14 mouse cellular contexts compared by ENCODE assay signal in the genomic region with DNA sequence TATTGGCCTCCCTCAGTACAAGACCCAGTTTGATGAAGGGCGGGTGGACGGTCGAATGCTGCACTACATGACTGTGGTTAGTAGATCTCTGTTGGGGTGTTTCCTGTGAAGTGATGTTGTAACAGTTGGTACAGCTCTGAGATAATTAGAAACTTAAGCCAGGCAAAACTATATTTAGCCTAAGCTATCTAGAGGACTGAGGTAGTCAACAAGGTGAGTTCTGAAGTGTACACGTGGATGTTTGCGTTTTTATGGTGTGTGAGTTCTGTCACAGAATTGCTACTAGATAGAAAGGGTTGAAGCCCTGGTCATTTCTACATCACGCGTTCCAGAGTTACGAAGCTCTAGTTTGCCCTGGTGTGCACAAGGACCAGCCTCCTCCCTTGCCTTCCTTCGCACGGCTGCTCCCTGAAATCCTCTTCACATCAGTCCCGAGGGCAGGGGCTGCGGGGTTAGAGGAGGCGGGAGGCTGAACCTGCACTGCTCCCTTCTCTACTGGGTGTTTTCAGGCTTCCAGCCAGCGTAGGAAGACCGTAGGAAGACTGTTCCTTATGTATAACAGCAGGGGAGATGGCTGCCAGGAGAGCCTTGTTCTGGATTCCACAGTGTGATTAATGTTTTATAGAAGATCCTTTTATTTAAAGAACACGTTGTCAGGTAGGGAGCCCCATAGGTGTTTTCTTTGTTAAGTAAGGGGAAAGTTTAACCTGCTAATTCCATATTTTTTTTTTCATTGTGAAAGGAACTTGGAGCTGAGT. TPM values are rescaled to one million over a fixed set of nuclear protein-coding genes. Genes with fewer than 3 reads are reported as not detected.
A peak's percentile ranks its signal among the peaks of the same experiment; 100 is the strongest.
DNase-seq lines count a peak whose midpoint lies in the region; ATAC-seq and TF ChIP-seq lines count a peak whose summit lies in the region.
"Had no signal": no experiment of that assay in that cellular context is flagged by ENCODE, and none has a peak within 500 bp of the region (broad histone marks: within the 10 kb centered on the region; RNA-seq: fewer than 3 reads in every experiment).

No protein-coding gene starts in this region.

- intact Hi-C loops in heart, adult 2 months (cut with DNase I), result loop anchor here (5.0 kb wide), 1 partner anchor 35 kb away; no protein-coding TSS in a partner anchor
- intact Hi-C loops in heart, postnatal 25 days (cut with DNase I), result no loop called here

- H3K27ac ChIP-seq in heart, adult 2 months, result peak overlapping the region; percentile 87
- H3K27ac ChIP-seq in midbrain, embryonic 16.5 days (ENCODE audit: low read length), result no peak overlapping the region
- no peak overlapping the region for H3K27ac ChIP-seq in embryonic facial prominence, embryonic 10.5 days (replicated peaks)
- H3K27ac ChIP-seq: intestine, embryonic 15.5 days; macrophage; midbrain, embryonic 12.5 days had no signal

- TF ChIP-seq POLR2A in heart, adult 2 months (IDR thresholded peaks at IDR 0.05; ENCODE audit: insufficient read depth, low read depth, low read length), result 0 out of 2 replicates have a peak, but pooled peaks have one; percentile 21

- H3K9me3 ChIP-seq in midbrain, embryonic 16.5 days (replicated peaks; ENCODE audit: control insufficient read depth, low read length, poor library complexity, severe bottlenecking), result no peaks in the 10 kb centered on the region
- H3K9me3 ChIP-seq in embryonic facial prominence, embryonic 10.5 days, result no peaks in the 10 kb centered on the region
- H3K9me3 ChIP-seq: intestine, embryonic 15.5 days; midbrain, embryonic 12.5 days had no signal

- peaks cover 2% of the 10 kb centered on the region for H3K4me1 ChIP-seq in heart, adult 2 months (ENCODE audit: control insufficient read depth, insufficient read depth, low read length)
- H3K4me1 ChIP-seq in midbrain, embryonic 16.5 days (ENCODE audit: control insufficient read depth, insufficient read depth, low read length), result no peaks in the 10 kb centered on the region
- no peaks in the 10 kb centered on the region for H3K4me1 ChIP-seq in embryonic facial prominence, embryonic 10.5 days
- H3K4me1 ChIP-seq: intestine, embryonic 15.5 days; midbrain, embryonic 12.5 days had no signal

- H3K4me2 ChIP-seq in midbrain, embryonic 16.5 days (ENCODE audit: low read length), result no peak overlapping the region
- H3K4me2 ChIP-seq: intestine, embryonic 15.5 days; midbrain, embryonic 12.5 days had no signal

- H3K4me3 ChIP-seq in heart, adult 2 months, result no peak overlapping the region
- no peak overlapping the region for H3K4me3 ChIP-seq in midbrain, embryonic 16.5 days (ENCODE audit: low read depth, low read length)
- H3K4me3 ChIP-seq in embryonic facial prominence, embryonic 10.5 days, result no peak overlapping the region
- H3K4me3 ChIP-seq: intestine, embryonic 15.5 days; midbrain, embryonic 12.5 days had no signal

- WGBS in heart, adult 2 months, result 63% methylated on average over 16 of the region's 16 CpGs
- 88% methylated on average over 16 of the region's 16 CpGs for WGBS in midbrain, embryonic 16.5 days
- 88% methylated on average over 16 of the region's 16 CpGs for WGBS in embryonic facial prominence, embryonic 10.5 days

- peak; percentile 35 for DNase-seq in adrenal gland, postnatal 14 days
- DNase-seq in adrenal gland, adult (ENCODE audit: inconsistent age in 2 of 2, low spot score in 1 of 2), result no peak
- peak; percentile 41 to 45 for DNase-seq in heart, adult 2 months
- DNase-seq in heart, postnatal 25 days (ENCODE audit: low spot score), result no peak
- DNase-seq in urinary bladder, postnatal 14 days (ENCODE audit: low spot score), result peak; percentile 37
- no peak for DNase-seq in urinary bladder, postnatal 25 days (ENCODE audit: low spot score)
- no peak for DNase-seq in embryonic facial prominence, embryonic 10.5 days (ENCODE audit: low spot score)
- DNase-seq: cerebellum, adult 11-12 months; lung, adult 18-20 months had no signal

- H3K79me2 ChIP-seq in heart, adult 2 months (replicated peaks; ENCODE audit: control insufficient read depth, insufficient read depth, low read length), result no peaks in the 10 kb centered on the region

- no peaks in the 10 kb centered on the region for H3K27me3 ChIP-seq in heart, adult 2 months (ENCODE audit: control insufficient read depth, insufficient read depth, low read length)
- no peaks in the 10 kb centered on the region for H3K27me3 ChIP-seq in midbrain, embryonic 16.5 days (ENCODE audit: control insufficient read depth, insufficient read depth, low read depth, low read length)
- no peaks in the 10 kb centered on the region for H3K27me3 ChIP-seq in embryonic facial prominence, embryonic 10.5 days (replicated peaks; ENCODE audit: low read depth, poor library complexity, severe bottlenecking)
- H3K27me3 ChIP-seq: intestine, embryonic 15.5 days; midbrain, embryonic 12.5 days had no signal

- H3K36me3 ChIP-seq in heart, adult 2 months (ENCODE audit: control insufficient read depth, insufficient read depth, low read length), result no peaks in the 10 kb centered on the region; the same call in none of the 2 replicates
- no peaks in the 10 kb centered on the region; the same call in 1 of the 2 replicates for H3K36me3 ChIP-seq in midbrain, embryonic 16.5 days (ENCODE audit: control insufficient read depth, insufficient read depth, low read length)
- H3K36me3 ChIP-seq in embryonic facial prominence, embryonic 10.5 days (replicated peaks), result peaks cover 57% of the 10 kb centered on the region
- H3K36me3 ChIP-seq: midbrain, embryonic 12.5 days had no signal

- no peak for TF ChIP-seq EP300 in heart, adult 2 months (IDR thresholded peaks at IDR 0.05; ENCODE audit: insufficient read depth, low read depth, low read length)

- peak overlapping the region; percentile 50; the same call in 1 of the 2 replicates for H3K9ac ChIP-seq in heart, adult 2 months (ENCODE audit: low read depth, low read length)
- no peak overlapping the region for H3K9ac ChIP-seq in midbrain, embryonic 16.5 days (ENCODE audit: low read depth, low read length)
- H3K9ac ChIP-seq: intestine, embryonic 15.5 days; midbrain, embryonic 12.5 days had no signal

- TF ChIP-seq CTCF in heart, adult 2 months (IDR thresholded peaks at IDR 0.05), result no peak

- no peak for ATAC-seq in midbrain, embryonic 16.5 days
- ATAC-seq: forebrain, embryonic 14.5 days; intestine, embryonic 15.5 days had no signal

RNA-seq across cellular contexts. Expression of a gene that starts 9.8 kb away (rescaled TPM):
- 1.1 and 1.9 TPM in 2 replicates for total RNA-seq in adrenal gland, postnatal 14 days (2021)
- under 1 TPM; 0.86 to 0.96 TPM for total RNA-seq in heart, adult 2 months (2021)
- 0.12 and 0.56 TPM in 2 replicates for polyA plus RNA-seq in heart, adult 2 months (2012; rRNA removed)
- 1 to 10 TPM in 1 of 2 experiments, under 1 TPM in 1; 0.56 to 1.1 TPM for total RNA-seq in heart, postnatal 25 days (2021)
- polyA plus RNA-seq in midbrain, embryonic 16.5 days (2015; fragmentation: Nextera tagmentation; extraction: Ambion mirVana), result 0.66 and 0.89 TPM in 2 replicates
- 1.0 and 1.2 TPM in 2 replicates for polyA plus RNA-seq in embryonic facial prominence, embryonic 10.5 days (2016; fragmentation: Nextera tagmentation; extraction: Ambion mirVana)

RNA-seq across cellular contexts. Expression of a gene that starts 20.0 kb away (rescaled TPM):
- 143 and 152 TPM in 2 replicates for total RNA-seq in adrenal gland, postnatal 14 days (2021)
- 100 to 1,000 TPM; 168 to 170 TPM for total RNA-seq in heart, adult 2 months (2021)
- 28.7 and 38.2 TPM in 2 replicates for polyA plus RNA-seq in heart, adult 2 months (2012; rRNA removed)
- total RNA-seq in heart, postnatal 25 days (2021), result 100 to 1,000 TPM; 182 to 211 TPM
- polyA plus RNA-seq in midbrain, embryonic 16.5 days (2015; fragmentation: Nextera tagmentation; extraction: Ambion mirVana), result 66.1 and 67.6 TPM in 2 replicates
- polyA plus RNA-seq in embryonic facial prominence, embryonic 10.5 days (2016; fragmentation: Nextera tagmentation; extraction: Ambion mirVana), result 109 and 122 TPM in 2 replicates

Comparison
In these comparisons a context has a peak if more than half of its experiments do, and no peak if none do; other contexts are left out.
1. DNase-seq: peak in adrenal gland, postnatal 14 days (single experiment), heart, adult 2 months (2 of 2) and urinary bladder, postnatal 14 days (single experiment); none in adrenal gland, adult (0 of 2), heart, postnatal 25 days (single experiment), urinary bladder, postnatal 25 days (single experiment) and embryonic facial prominence, embryonic 10.5 days (single experiment).